ENCODE assay signal across 14 mouse cellular contexts in the genomic region with DNA sequence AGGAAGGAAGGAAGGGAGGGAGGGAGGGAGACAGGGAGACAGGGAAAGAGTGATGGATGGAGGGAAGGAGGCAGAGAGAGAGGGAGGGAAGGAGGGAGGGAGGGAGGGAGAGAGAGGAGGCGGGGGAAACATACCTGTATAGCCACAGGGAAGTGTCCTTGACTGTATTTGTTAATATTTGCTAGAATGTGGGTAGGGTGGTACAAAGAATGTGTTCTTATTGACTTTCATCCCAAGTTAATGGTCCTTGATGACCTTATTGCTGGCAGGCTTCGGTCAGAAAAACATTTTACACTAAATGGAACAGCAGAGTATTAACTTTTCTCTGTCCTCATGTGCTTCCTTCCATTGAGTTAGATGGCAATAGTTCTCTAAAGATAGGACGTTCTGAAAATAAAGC.
"Had no signal": no experiment of that assay in that cellular context is flagged by ENCODE, and none has a peak within 500 bp of the region (broad histone marks: within the 10 kb centered on the region; RNA-seq: fewer than 3 reads in every experiment).

No protein-coding gene starts in this region.

- H3K36me3 ChIP-seq: hindbrain, embryonic 10.5 days; limb, embryonic 15.5 days; liver, embryonic 12.5 days; midbrain, embryonic 10.5 days; neural tube, embryonic 15.5 days had no signal

- H3K9ac ChIP-seq: hindbrain, embryonic 14.5 days; limb, embryonic 15.5 days; liver, embryonic 12.5 days; neural tube, embryonic 15.5 days had no signal

- H3K4me3 ChIP-seq: hindbrain, embryonic 10.5 days; layer of hippocampus, adult 2 months; limb, embryonic 15.5 days; liver, embryonic 12.5 days; midbrain, embryonic 10.5 days; myocyte; neural tube, embryonic 15.5 days had no signal

- H3K4me1 ChIP-seq: liver, embryonic 12.5 days had no signal

- DNase-seq: lung, postnatal 4 days; midbrain, embryonic 14.5 days; right cerebral cortex, adult 18-20 months; right cerebral cortex, postnatal 25 days; thymus, adult 2 months; thymus, postnatal 25 days had no signal

- H3K4me2 ChIP-seq: hindbrain, embryonic 14.5 days; limb, embryonic 15.5 days; liver, embryonic 12.5 days; neural tube, embryonic 15.5 days had no signal

- H3K9me3 ChIP-seq: limb, embryonic 15.5 days; liver, embryonic 12.5 days; neural tube, embryonic 15.5 days had no signal

- ATAC-seq: liver, embryonic 12.5 days had no signal

- H3K27ac ChIP-seq: hindbrain, embryonic 10.5 days; hindbrain, embryonic 14.5 days; limb, embryonic 15.5 days; liver, embryonic 12.5 days; midbrain, embryonic 10.5 days; neural tube, embryonic 15.5 days had no signal

- H3K27me3 ChIP-seq: limb, embryonic 15.5 days; liver, embryonic 12.5 days; neural tube, embryonic 15.5 days had no signal
